24 mouse cellular contexts compared by ENCODE assay signal in the genomic region with DNA sequence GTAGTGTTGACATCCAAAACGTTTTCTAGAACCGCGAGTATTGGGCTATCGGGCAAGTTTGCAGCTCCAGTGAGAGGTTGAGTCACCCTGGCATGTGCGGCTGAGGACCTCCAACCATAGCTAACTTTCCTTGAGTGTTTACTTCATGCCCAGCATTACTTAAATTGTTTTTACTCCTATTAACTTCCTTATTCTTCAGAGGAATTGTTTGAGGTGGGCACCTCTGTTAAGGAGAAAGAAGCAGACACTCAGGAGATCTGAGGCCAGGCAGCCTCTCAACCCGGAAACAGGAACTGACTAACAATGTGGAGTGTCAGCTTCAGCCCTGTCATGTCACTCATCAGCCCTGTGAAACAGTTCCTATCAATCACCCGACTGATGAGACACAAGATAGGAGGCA. TPM values are rescaled to one million over a fixed set of nuclear protein-coding genes. Genes with fewer than 3 reads are reported as not detected.
DNase-seq lines count a peak whose midpoint lies in the region; ATAC-seq and TF ChIP-seq lines count a peak whose summit lies in the region.
"Had no signal": no experiment of that assay in that cellular context is flagged by ENCODE, and none has a peak within 500 bp of the region (broad histone marks: within the 10 kb centered on the region; RNA-seq: fewer than 3 reads in every experiment).

No protein-coding gene starts in this region.

- peaks cover 44% of the 10 kb centered on the region for H3K4me1 ChIP-seq in heart, embryonic 10.5 days
- H3K4me1 ChIP-seq in lung, embryonic 14.5 days (ENCODE audit: insufficient read depth), result no peaks in the 10 kb centered on the region
- peaks cover 45% of the 10 kb centered on the region for H3K4me1 ChIP-seq in lung, adult 2 months (ENCODE audit: control insufficient read depth, insufficient read depth, low read length)
- peaks cover 16% of the 10 kb centered on the region for H3K4me1 ChIP-seq in embryonic facial prominence, embryonic 12.5 days

- H3K27ac ChIP-seq in heart, embryonic 10.5 days, result 0 out of 2 replicates have a peak overlapping the region, but pooled peaks have one; percentile 4
- peak overlapping the region; percentile 25; the same call in 1 of the 2 replicates for H3K27ac ChIP-seq in lung, embryonic 14.5 days (ENCODE audit: low read depth)
- peak overlapping the region; percentile 36; the same call in 1 of the 2 replicates for H3K27ac ChIP-seq in embryonic facial prominence, embryonic 12.5 days
- H3K27ac ChIP-seq: hindbrain, postnatal 0 days; liver, embryonic 12.5 days; macrophage; neural tube, embryonic 12.5 days had no signal

- H3K27me3 ChIP-seq in heart, embryonic 10.5 days (ENCODE audit: insufficient read depth, poor library complexity, severe bottlenecking), result no peaks in the 10 kb centered on the region
- no peaks in the 10 kb centered on the region for H3K27me3 ChIP-seq in lung, embryonic 14.5 days (ENCODE audit: insufficient read depth, low read length)
- no peaks in the 10 kb centered on the region for H3K27me3 ChIP-seq in embryonic facial prominence, embryonic 12.5 days
- H3K27me3 ChIP-seq: heart, embryonic 12.5 days; limb, embryonic 12.5 days; liver, embryonic 12.5 days; neural tube, embryonic 12.5 days had no signal

- no peak for DNase-seq in heart, embryonic 10.5 days (ENCODE audit: low spot score)
- DNase-seq in heart, postnatal 14 days, result no peak
- peak; percentile 16 for DNase-seq in lung, embryonic 14.5 days
- DNase-seq in lung, adult 2 months, result no peak
- peak; percentile 32 for DNase-seq in thymus, postnatal 0 days (ENCODE audit: low spot score)
- DNase-seq in thymus, postnatal 36 days, result no peak
- no peak for DNase-seq in retina, postnatal 1 day
- DNase-seq: adrenal gland, postnatal 25 days; cerebellum, adult 8-10 months; gastrocnemius, postnatal 36 days; heart, postnatal 4 days had no signal

- no peak overlapping the region for H3K4me3 ChIP-seq in heart, embryonic 10.5 days
- H3K4me3 ChIP-seq in lung, embryonic 14.5 days (ENCODE audit: low read depth, low read length), result no peak overlapping the region
- no peak overlapping the region for H3K4me3 ChIP-seq in lung, adult 2 months (replicated peaks; ENCODE audit: extremely low read depth, low read depth, low read length)
- H3K4me3 ChIP-seq in embryonic facial prominence, embryonic 12.5 days, result no peak overlapping the region
- H3K4me3 ChIP-seq: erythroblast, embryonic 14.5 days; heart, embryonic 12.5 days; limb, embryonic 12.5 days; liver, embryonic 12.5 days; neural tube, embryonic 12.5 days had no signal

- TF ChIP-seq CTCF in lung, embryonic 14.5 days (IDR thresholded peaks at IDR 0.05; ENCODE audit: low read depth), result no peak
- TF ChIP-seq CTCF in lung, adult 2 months (IDR thresholded peaks at IDR 0.05; ENCODE audit: insufficient read depth, low read length), result no peak

- 0 out of 2 replicates have a peak, but pooled peaks cover 2% of the 10 kb centered on the region for H3K36me3 ChIP-seq in heart, embryonic 10.5 days
- H3K36me3 ChIP-seq in lung, embryonic 14.5 days (ENCODE audit: insufficient read depth), result no peaks in the 10 kb centered on the region
- H3K36me3 ChIP-seq in embryonic facial prominence, embryonic 12.5 days, result no peaks in the 10 kb centered on the region
- H3K36me3 ChIP-seq: heart, embryonic 12.5 days; limb, embryonic 12.5 days; neural tube, embryonic 12.5 days had no signal

- intact Hi-C loops in heart, postnatal 14 days (cut with DNase I), result no loop called here

- H3K9ac ChIP-seq in lung, embryonic 14.5 days, result no peak overlapping the region
- no peak overlapping the region for H3K9ac ChIP-seq in embryonic facial prominence, embryonic 12.5 days
- H3K9ac ChIP-seq: heart, embryonic 12.5 days; limb, embryonic 12.5 days; liver, embryonic 12.5 days; neural tube, embryonic 12.5 days had no signal

- WGBS in heart, embryonic 10.5 days, result 60% methylated on average over 7 of the region's 7 CpGs
- 49% methylated on average over 7 of the region's 7 CpGs for WGBS in lung, embryonic 14.5 days
- WGBS in lung, adult 2 months, result 33% methylated on average over 7 of the region's 7 CpGs
- 74% methylated on average over 7 of the region's 7 CpGs for WGBS in embryonic facial prominence, embryonic 12.5 days

- ATAC-seq in lung, embryonic 14.5 days (ENCODE audit: insufficient read depth), result no peak
- ATAC-seq in embryonic facial prominence, embryonic 12.5 days (ENCODE audit: insufficient number of reproducible peaks, insufficient read depth, low FRiP score, low TSS enrichment), result no peak
- ATAC-seq: forebrain, embryonic 14.5 days; hindbrain, postnatal 0 days; intestine, postnatal 0 days; liver, embryonic 12.5 days had no signal

- H3K4me2 ChIP-seq in lung, embryonic 14.5 days, result no peak overlapping the region
- H3K4me2 ChIP-seq in embryonic facial prominence, embryonic 12.5 days (replicated peaks), result no peak overlapping the region
- H3K4me2 ChIP-seq: heart, embryonic 12.5 days; limb, embryonic 12.5 days; liver, embryonic 12.5 days; midbrain, embryonic 11.5 days; neural tube, embryonic 12.5 days had no signal

- H3K9me3 ChIP-seq in heart, embryonic 10.5 days, result no peaks in the 10 kb centered on the region
- H3K9me3 ChIP-seq in lung, embryonic 14.5 days (ENCODE audit: low read depth, low read length), result no peaks in the 10 kb centered on the region
- no peaks in the 10 kb centered on the region for H3K9me3 ChIP-seq in embryonic facial prominence, embryonic 12.5 days
- H3K9me3 ChIP-seq: heart, embryonic 12.5 days; limb, embryonic 12.5 days; liver, embryonic 12.5 days; neural tube, embryonic 12.5 days had no signal

- TF ChIP-seq POLR2A in lung, adult 2 months (IDR thresholded peaks at IDR 0.05; ENCODE audit: borderline replicate concordance, extremely low read depth, low read depth, low read length), result no peak

RNA-seq across cellular contexts. Expression of a gene that starts 17.6 kb away (rescaled TPM):
- 4.2 and 8.5 TPM in 2 replicates for polyA plus RNA-seq in heart, embryonic 10.5 days (2016; fragmentation: Nextera tagmentation; extraction: Ambion mirVana)
- 10 to 100 TPM; 22.3 to 23.9 TPM for total RNA-seq in heart, postnatal 14 days (2021)
- polyA plus RNA-seq in lung, embryonic 14.5 days (2014; fragmentation: Nextera tagmentation; extraction: Ambion mirVana), result 7.8 and 9.4 TPM in 2 replicates
- 134 and 144 TPM in 2 replicates for polyA plus RNA-seq in lung, adult 2 months (2012; rRNA removed)
- 14.6 and 15.2 TPM in 2 replicates for polyA plus RNA-seq in thymus, postnatal 0 days (2015; fragmentation: Nextera tagmentation; extraction: Ambion mirVana)
- polyA plus RNA-seq in embryonic facial prominence, embryonic 12.5 days (2016; fragmentation: Nextera tagmentation; extraction: Ambion mirVana), result 9.4 and 9.7 TPM in 2 replicates
- total RNA-seq: monocyte, adult 5-6 weeks had no signal

RNA-seq across cellular contexts. Expression of a gene that starts 43.2 kb away (rescaled TPM):
- polyA plus RNA-seq in heart, embryonic 10.5 days (2016; fragmentation: Nextera tagmentation; extraction: Ambion mirVana), result 1.5 and 2.1 TPM in 2 replicates
- total RNA-seq in heart, postnatal 14 days (2021), result under 1 TPM; 0.49 to 0.67 TPM
- 2.8 and 3.7 TPM in 2 replicates for polyA plus RNA-seq in lung, embryonic 14.5 days (2014; fragmentation: Nextera tagmentation; extraction: Ambion mirVana)
- polyA plus RNA-seq in lung, adult 2 months (2012; rRNA removed), result 0.59 and 0.93 TPM in 2 replicates
- polyA plus RNA-seq in thymus, postnatal 0 days (2015; fragmentation: Nextera tagmentation; extraction: Ambion mirVana), result 0.12 and 0.27 TPM in 2 replicates
- 3.0 and 3.4 TPM in 2 replicates for polyA plus RNA-seq in embryonic facial prominence, embryonic 12.5 days (2016; fragmentation: Nextera tagmentation; extraction: Ambion mirVana)
- total RNA-seq: monocyte, adult 5-6 weeks had no signal
- polyA plus RNA-seq: erythroblast, embryonic 14.5 days; macrophage had no signal

RNA-seq across cellular contexts. Expression of a gene that starts 56.3 kb away (rescaled TPM):
- 0.11 and 0.34 TPM in 2 replicates for polyA plus RNA-seq in heart, embryonic 10.5 days (2016; fragmentation: Nextera tagmentation; extraction: Ambion mirVana)
- total RNA-seq in heart, postnatal 14 days (2021), result under 1 TPM in 1 of 2 experiments, not detected in 1; 0.24 TPM
- polyA plus RNA-seq in lung, embryonic 14.5 days (2014; fragmentation: Nextera tagmentation; extraction: Ambion mirVana), result 0.80 and 0.86 TPM in 2 replicates
- polyA plus RNA-seq in lung, adult 2 months (2012; rRNA removed), result 0.07 TPM in 2 replicates
- 0.59 and 0.91 TPM in 2 replicates for polyA plus RNA-seq in thymus, postnatal 0 days (2015; fragmentation: Nextera tagmentation; extraction: Ambion mirVana)
- polyA plus RNA-seq in embryonic facial prominence, embryonic 12.5 days (2016; fragmentation: Nextera tagmentation; extraction: Ambion mirVana), result 0.19 TPM in 1 of 2 replicates, not detected in the other
- total RNA-seq: gastrocnemius, postnatal 36 days; monocyte, adult 5-6 weeks had no signal
- polyA plus RNA-seq: embryonic facial prominence, embryonic 11.5 days; erythroblast, embryonic 14.5 days; forebrain, embryonic 14.5 days; limb, embryonic 12.5 days; macrophage; midbrain, embryonic 11.5 days had no signal

Comparison
In these comparisons a context has a peak if more than half of its experiments do, and no peak if none do; other contexts are left out.
1. DNase-seq: peak in lung, embryonic 14.5 days (single experiment) and thymus, postnatal 0 days (single experiment); none in heart, embryonic 10.5 days (single experiment), heart, postnatal 14 days (0 of 2), lung, adult 2 months (single experiment), thymus, postnatal 36 days (0 of 2) and retina, postnatal 1 day (single experiment).
2. Peak in every context shown above with its lines, with median percentiles within 50 percentile points of each other: H3K27ac ChIP-seq.